Mouse (Mus musculus) ES-E14 (cell line): ENCODE measurements at regions not wholly inside any gene's neighbourhood (a gene's known extent, or its start where the extent isn't known, plus 50 kb on each side); places are given as distances from the start of the nearest gene placed in this dataset.

Experiments
- CHD2 ChIP-seq: IDR thresholded peaks from 2 replicates; pipeline ENCODE4 v1.6.1; 2014; ENCODE audit warnings: mild to moderate bottlenecking, low read depth, low read length, inconsistent platforms
- HCFC1 ChIP-seq: IDR thresholded peaks from 2 replicates; pipeline ENCODE4 v1.6.1; 2012; ENCODE audit warnings: low read length, inconsistent platforms, borderline replicate concordance; ENCODE audit not compliant: insufficient read depth
- MAFK ChIP-seq: IDR thresholded peaks from 2 replicates; pipeline ENCODE4 v1.6.1; 2014; ENCODE audit warnings: mild to moderate bottlenecking, low read depth, low read length, inconsistent platforms; ENCODE audit not compliant: insufficient read depth
- ZC3H11A ChIP-seq: IDR thresholded peaks from 2 replicates; pipeline ENCODE4 v1.6.1; 2012; ENCODE audit warnings: low read depth, mild to moderate bottlenecking, inconsistent platforms, low read length, borderline replicate concordance
- ZNF384 ChIP-seq: IDR thresholded peaks from 2 replicates; pipeline ENCODE4 v1.6.1; 2012; ENCODE audit warnings: low read depth, low read length, inconsistent platforms

- TF ChIP-seq ZNF384 (no peak), MAFK (no peak), HCFC1 (no peak), CHD2 (no peak), ZC3H11A (no peak)
Observed at GRCm38 (mm10) chr16:30757556-30757955, 158.0 kb downstream of the Fam43a start.
